Mouse (Mus musculus) intestine, embryonic 14.5 days (tissue): ENCODE measurements around the gene Glis1. TPM values are rescaled to one million over a fixed set of nuclear protein-coding genes. Genes with fewer than 3 reads are reported as not detected.

ENCODE experiments used
- ATAC-seq: fragments of 200-750 bp; cut with Nextera tagmentation; replicated peaks from 2 replicates; pipeline ENCODE4 v1.8.0; 2017; ENCODE audit warnings: low read depth, moderate number of reproducible peaks, moderate TSS enrichment, moderate library complexity; ENCODE audit not compliant: low FRiP score, low TSS enrichment
- DNase-seq: peaks from one replicate; pipeline ENCODE4 v3.0.0-alpha.2; 2018; ENCODE audit warnings: low spot score
- H3K27ac ChIP-seq: fragments of 300-500 bp; sonication (generic); 2 replicates; pipeline ENCODE4 v1.5.1; 2014; ENCODE audit warnings: low read depth, mild to moderate bottlenecking, control low read depth
- H3K27me3 ChIP-seq: fragments of 300-500 bp; sonication (generic); replicated peaks from 2 replicates; pipeline ENCODE4 v1.6.1; 2014; ENCODE audit warnings: low read length, control low read depth; ENCODE audit not compliant: control insufficient read depth, insufficient read depth
- H3K36me3 ChIP-seq: fragments of 300-500 bp; sonication (generic); 2 replicates; pipeline ENCODE4 v1.6.1; 2014; ENCODE audit warnings: low read length, control low read depth; ENCODE audit not compliant: control insufficient read depth, insufficient read depth
- H3K4me1 ChIP-seq: fragments of 300-500 bp; sonication (generic); replicated peaks from 2 replicates; pipeline ENCODE4 v1.6.1; 2014; ENCODE audit warnings: low read length, control low read depth, mixed read lengths; ENCODE audit not compliant: control insufficient read depth, insufficient read depth
- H3K4me2 ChIP-seq: fragments of 300-500 bp; sonication (generic); 2 replicates; pipeline ENCODE4 v1.6.1; 2014; ENCODE audit warnings: low read length
- H3K4me3 ChIP-seq: fragments of 300-500 bp; sonication (generic); 2 replicates; pipeline ENCODE4 v1.5.1; 2014; ENCODE audit warnings: low read depth, low read length, control low read depth, mixed read lengths
- H3K9ac ChIP-seq: fragments of 300-500 bp; sonication (generic); 2 replicates; pipeline ENCODE4 v1.6.1; 2014; ENCODE audit warnings: mild to moderate bottlenecking, low read length
- H3K9me3 ChIP-seq: fragments of 300-500 bp; sonication (generic); 2 replicates; pipeline ENCODE4 v1.6.1; 2016; ENCODE audit warnings: low read length, control low read depth; ENCODE audit not compliant: control insufficient read depth
- WGBS: fragments of 180-500 bp; shearing (Covaris S2); extraction: QIAGEN DNeasy Blood & Tissue Kit; methylation state at CpG from one replicate; pipeline ENCODE4 v1.1.7; 2014; 5-methylcytosine and 5-hydroxymethylcytosine counted together
- polyA plus RNA-seq: library from polyadenylated mRNA; unstranded; fragments of >200 nt; fragmentation: Nextera tagmentation; extraction: Ambion mirVana; gene quantifications from 2 replicates; pipeline ENCODE4 v1.2.1, GENCODE M21; 2014

The Glis1 gene
- polyA plus RNA-seq, 1 experiment from 2014 or later = 0.43 TPM

DNA sequence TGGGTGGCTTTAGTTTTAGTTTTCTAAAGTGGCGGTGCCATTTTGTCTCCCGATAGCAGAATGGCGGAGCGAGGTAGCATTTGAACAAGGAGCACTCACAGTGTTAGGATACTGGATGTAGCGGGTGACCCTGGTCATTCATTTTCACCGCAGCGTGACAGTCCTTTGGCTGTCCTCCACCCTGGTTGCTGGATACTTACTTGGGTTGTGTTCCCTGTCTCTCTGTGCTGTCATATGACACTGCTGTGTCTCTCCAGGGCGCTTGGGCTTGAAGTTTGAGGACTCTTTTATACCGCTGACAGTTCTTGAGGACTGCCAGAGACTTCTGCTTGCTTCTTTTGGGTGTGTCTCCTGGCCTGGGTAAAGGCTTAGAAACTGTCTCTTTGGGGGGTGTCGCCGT, 80.6 kb downstream of the Glis1 start:
- no peak overlapping the region for H3K27ac ChIP-seq
- no peaks in the 10 kb centered on the region for H3K4me1 ChIP-seq
- no peak overlapping the region for H3K4me2 ChIP-seq
- DNase-seq = no peak
- 90% methylated on average over 11 of the region's 11 CpGs for WGBS
- H3K36me3 ChIP-seq = no peaks in the 10 kb centered on the region
- no peaks in the 10 kb centered on the region for H3K27me3 ChIP-seq
- H3K9me3 ChIP-seq = no peaks in the 10 kb centered on the region
- no peak overlapping the region for H3K9ac ChIP-seq
- ATAC-seq = no peak
- H3K4me3 ChIP-seq = no peak overlapping the region

- DNase-seq = no peak
- Histone ChIP-seq H3K27ac (no peak overlapping the region), H3K9ac (no peak overlapping the region), H3K4me1 (no peaks in the 10 kb centered on the region), H3K4me2 (no peak overlapping the region), H3K4me3 (no peak overlapping the region), H3K27me3 (no peaks in the 10 kb centered on the region), H3K36me3 (no peaks in the 10 kb centered on the region), H3K9me3 (no peaks in the 10 kb centered on the region)
- no peak for ATAC-seq
- WGBS = 91% methylated on average over 7 of the region's 7 CpGs
Observed at GRCm38 (mm10) chr4:107515626-107516025, 81.2 kb downstream of the Glis1 start.

DNA sequence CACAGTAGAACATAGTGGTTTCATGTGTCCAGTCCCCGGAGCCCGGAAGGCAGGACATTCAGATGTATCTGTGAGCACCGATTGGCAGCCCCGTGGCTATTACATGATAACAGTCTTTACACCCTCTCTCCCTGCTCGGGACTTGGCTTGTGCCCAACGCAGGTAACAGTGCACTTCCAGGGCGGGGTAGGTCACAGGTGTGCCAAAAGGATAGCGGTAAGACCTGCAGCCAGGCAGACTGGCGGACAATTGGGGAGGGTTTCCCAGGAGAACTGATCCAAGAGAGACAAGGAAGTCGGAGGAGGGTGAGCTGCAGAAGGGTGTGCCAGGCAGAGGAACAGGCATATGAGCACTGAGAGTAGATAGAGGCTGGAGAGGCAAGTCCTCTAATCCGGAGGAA, 84.4 kb downstream of the Glis1 start:
- Histone ChIP-seq H3K27ac (no peak overlapping the region), H3K36me3 (no peaks in the 10 kb centered on the region), H3K4me1 (no peaks in the 10 kb centered on the region), H3K9me3 (no peaks in the 10 kb centered on the region), H3K4me3 (no peak overlapping the region), H3K4me2 (no peak overlapping the region), H3K27me3 (no peaks in the 10 kb centered on the region), H3K9ac (no peak overlapping the region)
- no peak for DNase-seq
- ATAC-seq = no peak
- WGBS = 88% methylated on average over 11 of the region's 11 CpGs

DNA sequence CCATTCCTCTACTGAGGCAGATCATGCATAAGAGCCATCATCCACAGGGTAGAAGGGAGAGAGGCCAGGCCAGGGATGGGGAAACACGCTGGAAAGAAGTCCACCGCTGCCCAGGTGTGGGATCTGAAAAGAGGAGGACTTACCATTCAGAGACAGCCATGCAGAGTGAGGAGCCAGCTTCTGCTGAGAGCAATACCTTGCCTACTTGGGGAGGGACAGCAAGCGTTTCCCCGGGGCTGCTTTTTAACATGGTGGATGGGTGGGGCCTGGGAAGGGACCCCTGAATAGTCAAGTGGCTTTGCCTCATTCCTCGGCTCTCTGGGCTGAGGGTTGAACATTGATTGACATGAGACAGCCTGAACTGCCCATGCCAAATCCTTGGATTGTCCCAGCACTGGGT, 85.7 kb downstream of the Glis1 start:
- ATAC-seq (no peak), DNase-seq (no peak)
- Histone ChIP-seq H3K4me3 (no peak overlapping the region), H3K9me3 (no peaks in the 10 kb centered on the region), H3K27ac (no peak overlapping the region), H3K36me3 (no peaks in the 10 kb centered on the region), H3K27me3 (no peaks in the 10 kb centered on the region), H3K4me1 (no peaks in the 10 kb centered on the region), H3K4me2 (no peak overlapping the region), H3K9ac (no peak overlapping the region)
- WGBS = 88% methylated on average over 5 of the region's 5 CpGs

GRCm38 (mm10) chr4:107520816-107521215, 86.4 kb downstream of the Glis1 start:
- H3K27me3 ChIP-seq = no peaks in the 10 kb centered on the region
- no peaks in the 10 kb centered on the region for H3K9me3 ChIP-seq
- H3K4me2 ChIP-seq = no peak overlapping the region
- no peaks in the 10 kb centered on the region for H3K36me3 ChIP-seq
- DNase-seq (no peak), ATAC-seq (no peak)
- H3K27ac ChIP-seq = no peak overlapping the region
- H3K4me1 ChIP-seq = no peaks in the 10 kb centered on the region
- no peak overlapping the region for H3K9ac ChIP-seq
- WGBS = 64% methylated on average over 5 of the region's 5 CpGs
- H3K4me3 ChIP-seq = no peak overlapping the region

GRCm38 (mm10) chr4:107523607-107524151, 89.3 kb downstream of the Glis1 start:
- 45% methylated on average over 11 of the region's 11 CpGs for WGBS
- Histone ChIP-seq H3K4me2 (no peak overlapping the region), H3K36me3 (no peaks in the 10 kb centered on the region), H3K9me3 (no peaks in the 10 kb centered on the region), H3K9ac (no peak overlapping the region), H3K4me3 (no peak overlapping the region), H3K4me1 (no peaks in the 10 kb centered on the region), H3K27me3 (no peaks in the 10 kb centered on the region), H3K27ac (no peak overlapping the region)
- DNase-seq (no peak), ATAC-seq (no peak)

GRCm38 (mm10) chr4:107535126-107535525, 100.7 kb downstream of the Glis1 start:
- Histone ChIP-seq H3K4me1 (peaks cover 5% of the 10 kb centered on the region), H3K9me3 (no peaks in the 10 kb centered on the region), H3K36me3 (no peaks in the 10 kb centered on the region), H3K4me3 (no peak overlapping the region), H3K4me2 (no peak overlapping the region), H3K9ac (no peak overlapping the region), H3K27ac (no peak overlapping the region), H3K27me3 (no peaks in the 10 kb centered on the region)
- 58% methylated on average over 11 of the region's 11 CpGs for WGBS
- no peak for ATAC-seq
- no peak for DNase-seq

- Histone ChIP-seq H3K36me3 (no peaks in the 10 kb centered on the region), H3K27me3 (no peaks in the 10 kb centered on the region), H3K4me1 (peaks cover 5% of the 10 kb centered on the region), H3K9me3 (no peaks in the 10 kb centered on the region), H3K9ac (no peak overlapping the region), H3K4me2 (no peak overlapping the region), H3K27ac (no peak overlapping the region), H3K4me3 (no peak overlapping the region)
- ATAC-seq (no peak), DNase-seq (no peak)
- 28% methylated on average over 13 of the region's 13 CpGs for WGBS
Observed at GRCm38 (mm10) chr4:107538116-107538515, 103.7 kb downstream of the Glis1 start.

DNA sequence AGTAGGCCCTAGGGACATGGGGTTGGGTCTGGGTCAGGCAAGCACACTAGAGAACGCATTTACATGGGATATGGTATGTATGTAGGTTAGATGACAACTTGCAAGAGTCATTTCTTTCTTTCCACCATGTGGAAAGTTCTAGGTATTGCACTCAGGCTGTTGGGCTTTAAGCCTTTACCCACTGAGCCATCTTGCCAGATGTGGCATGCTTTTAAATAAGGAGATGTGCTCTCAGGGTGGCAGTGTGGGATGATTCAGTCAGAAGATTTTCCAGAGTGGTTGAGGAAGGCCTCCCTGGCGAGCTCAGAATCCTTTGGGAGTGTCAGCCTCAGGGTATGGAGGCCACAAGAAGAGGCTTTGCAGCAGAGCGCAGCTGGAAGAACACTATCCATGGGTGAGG, 104.2 kb downstream of the Glis1 start:
- 70% methylated on average over 3 of the region's 3 CpGs for WGBS
- Histone ChIP-seq H3K9ac (no peak overlapping the region), H3K4me1 (peaks cover 5% of the 10 kb centered on the region), H3K27ac (no peak overlapping the region), H3K27me3 (no peaks in the 10 kb centered on the region), H3K4me3 (no peak overlapping the region), H3K4me2 (no peak overlapping the region), H3K9me3 (no peaks in the 10 kb centered on the region), H3K36me3 (no peaks in the 10 kb centered on the region)
- DNase-seq (no peak), ATAC-seq (no peak)
